Mouse (Mus musculus) ES-E14 (cell line): Measurements from ENCODE around the gene Rbbp8nl.

ENCODE experiments used
- CHD2 ChIP-seq: IDR thresholded peaks from 2 replicates; pipeline ENCODE4 v1.6.1; 2014; ENCODE audit warnings: mild to moderate bottlenecking, low read depth, low read length, inconsistent platforms
- MAFK ChIP-seq: IDR thresholded peaks from 2 replicates; pipeline ENCODE4 v1.6.1; 2014; ENCODE audit warnings: mild to moderate bottlenecking, low read depth, low read length, inconsistent platforms; ENCODE audit not compliant: insufficient read depth
- ZNF384 ChIP-seq: IDR thresholded peaks from 2 replicates; pipeline ENCODE4 v1.6.1; 2012; ENCODE audit warnings: low read depth, low read length, inconsistent platforms

GRCm38 (mm10) chr2:180292026-180292425 lies 2.3 kb upstream of the Rbbp8nl start:
- no peak for TF ChIP-seq ZNF384
- no peak for TF ChIP-seq CHD2
- no peak for TF ChIP-seq MAFK
